Mouse (Mus musculus): ENCODE measurements around the gene Asb4. TPM values are rescaled to one million over a fixed set of nuclear protein-coding genes. Genes with fewer than 3 reads are reported as not detected.

Gene Asb4
- polyA plus RNA-seq, 1 experiment from 2014 or later, result 28.7 TPM

DNA sequence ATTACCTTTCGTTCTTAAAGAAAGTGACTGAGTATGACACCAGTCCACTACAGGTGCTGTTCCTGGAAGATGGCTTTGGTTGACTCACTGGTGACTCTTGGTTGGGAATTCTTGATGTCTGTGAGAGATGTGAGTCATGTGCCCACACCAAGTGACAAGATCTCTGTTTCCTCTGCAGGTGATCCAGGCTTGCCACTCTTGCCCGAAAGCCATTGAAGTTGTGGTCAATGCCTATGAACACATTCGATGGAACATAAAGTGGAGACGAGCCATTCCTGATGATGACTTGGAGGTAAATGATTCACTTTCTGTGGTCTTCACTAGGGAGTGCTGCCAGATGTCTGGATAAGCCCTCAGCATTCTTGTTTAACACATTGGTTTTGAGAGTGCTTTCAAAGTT lies 46.4 kb downstream of the Asb4 start:
- DNase-seq (ENCODE audit: low spot score) (no peak), ATAC-seq (ENCODE audit: low FRiP score) (no peak)
- H3K4me1 ChIP-seq (replicated peaks; ENCODE audit: control insufficient read depth, insufficient read depth, low read length), result no peaks in the 10 kb centered on the region
- H3K27ac ChIP-seq (ENCODE audit: low read depth, low read length), result no peak overlapping the region
- no peak overlapping the region for H3K9ac ChIP-seq (ENCODE audit: low read depth, low read length)
- H3K4me2 ChIP-seq (replicated peaks; ENCODE audit: low read depth, low read length), result no peak overlapping the region
- 92% methylated on average over 4 of the region's 4 CpGs for WGBS
- H3K27me3 ChIP-seq (ENCODE audit: control insufficient read depth, insufficient read depth, low read length), result no peaks in the 10 kb centered on the region
- no peak overlapping the region for H3K4me3 ChIP-seq (ENCODE audit: low read depth, low read length)
- H3K9me3 ChIP-seq (ENCODE audit: control insufficient read depth, low read length), result no peaks in the 10 kb centered on the region
- no peaks in the 10 kb centered on the region for H3K36me3 ChIP-seq (ENCODE audit: control insufficient read depth, insufficient read depth, low read length)

GRCm38 (mm10) chr6:5429982-5430550 lies 46.9 kb downstream of the Asb4 start:
- Histone ChIP-seq H3K9ac (ENCODE audit: low read depth, low read length) (no peak overlapping the region), H3K4me1 (replicated peaks; ENCODE audit: control insufficient read depth, insufficient read depth, low read length) (no peaks in the 10 kb centered on the region), H3K27ac (ENCODE audit: low read depth, low read length) (no peak overlapping the region), H3K4me3 (ENCODE audit: low read depth, low read length) (no peak overlapping the region), H3K4me2 (replicated peaks; ENCODE audit: low read depth, low read length) (no peak overlapping the region), H3K9me3 (ENCODE audit: control insufficient read depth, low read length) (no peaks in the 10 kb centered on the region), H3K36me3 (ENCODE audit: control insufficient read depth, insufficient read depth, low read length) (no peaks in the 10 kb centered on the region), H3K27me3 (ENCODE audit: control insufficient read depth, insufficient read depth, low read length) (no peaks in the 10 kb centered on the region)
- DNase-seq (ENCODE audit: low spot score), result no peak
- 96% methylated on average over 4 of the region's 4 CpGs for WGBS
- ATAC-seq (ENCODE audit: low FRiP score), result no peak

DNA sequence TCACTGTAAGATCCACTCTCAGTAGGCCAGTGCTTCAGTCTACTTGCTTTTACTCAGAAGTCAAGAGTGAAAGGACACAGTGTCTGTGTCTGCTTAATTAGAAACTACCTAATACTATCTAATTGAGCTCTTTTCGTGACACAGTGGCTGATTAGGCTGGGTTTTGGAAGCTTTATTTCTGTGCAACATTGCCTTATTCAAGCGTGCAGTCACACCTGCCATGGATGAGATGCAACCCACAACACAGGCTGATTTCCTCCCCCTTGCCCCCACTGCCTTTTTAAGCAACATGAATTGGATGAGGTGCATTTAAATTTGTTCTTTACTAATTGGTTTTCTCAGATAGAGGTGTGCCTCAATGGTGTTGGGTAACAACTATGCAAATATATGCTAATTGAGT lies 50.7 kb downstream of the Asb4 start:
- no peaks in the 10 kb centered on the region for H3K4me1 ChIP-seq (replicated peaks; ENCODE audit: control insufficient read depth, insufficient read depth, low read length)
- ATAC-seq (ENCODE audit: low FRiP score), result no peak

DNA sequence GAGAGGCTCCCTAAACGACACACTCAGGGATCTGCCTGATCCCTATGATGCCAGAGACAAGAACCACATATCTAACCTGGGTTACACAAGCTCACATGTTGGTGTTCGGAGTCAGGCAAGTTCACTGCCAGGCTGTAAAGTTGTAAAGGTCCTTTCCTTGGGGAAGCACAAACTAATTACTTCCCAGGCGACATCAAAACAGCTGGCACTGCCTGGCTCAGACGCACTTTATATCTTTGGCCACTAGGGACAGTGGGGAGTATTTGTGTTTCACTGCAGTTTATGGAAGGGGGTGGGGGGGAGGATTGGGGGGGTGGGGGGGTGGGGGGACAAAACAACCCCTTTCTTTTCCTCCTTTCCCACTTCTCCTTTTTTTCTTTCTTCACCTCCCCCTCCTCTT lies 54.6 kb downstream of the Asb4 start:
- WGBS, result 43% methylated on average over 4 of the region's 4 CpGs
- no peak overlapping the region for H3K27ac ChIP-seq (ENCODE audit: low read depth, low read length)
- no peaks in the 10 kb centered on the region for H3K27me3 ChIP-seq (ENCODE audit: control insufficient read depth, insufficient read depth, low read length)
- H3K4me2 ChIP-seq (replicated peaks; ENCODE audit: low read depth, low read length), result no peak overlapping the region
- H3K4me3 ChIP-seq (ENCODE audit: low read depth, low read length), result no peak overlapping the region
- H3K9me3 ChIP-seq (ENCODE audit: control insufficient read depth, low read length), result no peaks in the 10 kb centered on the region
- ATAC-seq (ENCODE audit: low FRiP score) (no peak), DNase-seq (ENCODE audit: low spot score) (peak; percentile 26)
- no peaks in the 10 kb centered on the region for H3K4me1 ChIP-seq (replicated peaks; ENCODE audit: control insufficient read depth, insufficient read depth, low read length)
- no peaks in the 10 kb centered on the region for H3K36me3 ChIP-seq (ENCODE audit: control insufficient read depth, insufficient read depth, low read length)
- no peak overlapping the region for H3K9ac ChIP-seq (ENCODE audit: low read depth, low read length)

More for the DNA sequence above, 50.7 kb downstream of the Asb4 start:
- Histone ChIP-seq H3K4me3 (ENCODE audit: low read depth, low read length) (no peak overlapping the region), H3K27me3 (ENCODE audit: control insufficient read depth, insufficient read depth, low read length) (no peaks in the 10 kb centered on the region), H3K27ac (ENCODE audit: low read depth, low read length) (no peak overlapping the region), H3K36me3 (ENCODE audit: control insufficient read depth, insufficient read depth, low read length) (no peaks in the 10 kb centered on the region), H3K9me3 (ENCODE audit: control insufficient read depth, low read length) (no peaks in the 10 kb centered on the region), H3K9ac (ENCODE audit: low read depth, low read length) (no peak overlapping the region), H3K4me2 (replicated peaks; ENCODE audit: low read depth, low read length) (no peak overlapping the region)
- no peak for DNase-seq (ENCODE audit: low spot score)
- 86% methylated on average over 2 of the region's 2 CpGs for WGBS

GRCm38 (mm10) chr6:5441221-5441620 lies 58.0 kb downstream of the Asb4 start:
- ATAC-seq (ENCODE audit: low FRiP score), result no peak
- Histone ChIP-seq H3K4me1 (replicated peaks; ENCODE audit: control insufficient read depth, insufficient read depth, low read length) (no peaks in the 10 kb centered on the region), H3K4me2 (replicated peaks; ENCODE audit: low read depth, low read length) (no peak overlapping the region), H3K27ac (ENCODE audit: low read depth, low read length) (no peak overlapping the region), H3K4me3 (ENCODE audit: low read depth, low read length) (no peak overlapping the region), H3K36me3 (ENCODE audit: control insufficient read depth, insufficient read depth, low read length) (no peaks in the 10 kb centered on the region), H3K9ac (ENCODE audit: low read depth, low read length) (no peak overlapping the region), H3K27me3 (ENCODE audit: control insufficient read depth, insufficient read depth, low read length) (no peaks in the 10 kb centered on the region), H3K9me3 (ENCODE audit: control insufficient read depth, low read length) (no peaks in the 10 kb centered on the region)
- DNase-seq (ENCODE audit: low spot score), result no peak
- 84% methylated on average over 6 of the region's 6 CpGs for WGBS

DNA sequence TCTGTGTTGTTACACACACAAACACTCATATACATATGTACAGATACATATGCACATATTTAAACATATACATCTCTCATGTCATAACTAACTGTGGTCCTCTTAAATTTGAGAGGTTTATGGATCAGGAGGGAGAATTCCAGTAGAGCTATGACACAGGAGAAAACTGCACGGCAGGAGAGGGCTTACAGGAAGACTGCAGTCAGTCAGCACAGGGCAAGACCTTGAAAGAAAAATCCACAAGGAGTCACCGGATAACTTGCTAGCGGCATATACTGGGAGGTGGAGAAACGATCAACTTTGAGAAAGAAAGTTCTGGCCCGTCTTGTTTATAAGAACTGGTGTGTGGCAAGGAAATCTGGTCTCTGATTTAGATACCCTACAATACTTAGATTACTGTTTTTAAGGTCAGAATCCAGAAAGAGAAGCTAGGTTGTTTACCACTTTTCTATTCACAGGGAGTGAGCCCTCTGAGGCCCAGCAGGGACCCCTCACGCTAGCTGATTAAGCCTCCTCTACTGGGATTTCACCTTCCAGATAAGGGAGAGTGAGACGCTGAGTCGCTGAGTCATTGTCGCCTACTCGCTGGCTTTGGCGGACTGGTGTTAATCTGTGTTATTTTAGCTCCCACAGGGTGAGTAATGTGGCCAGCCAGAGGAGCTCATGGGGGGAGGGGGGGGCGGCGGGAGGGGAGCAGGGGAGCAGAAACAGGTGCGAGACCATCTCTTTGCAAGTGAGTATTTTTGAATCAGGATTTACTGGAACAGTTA lies 59.3 kb downstream of the Asb4 start:
- Histone ChIP-seq H3K36me3 (ENCODE audit: control insufficient read depth, insufficient read depth, low read length) (no peaks in the 10 kb centered on the region), H3K27me3 (ENCODE audit: control insufficient read depth, insufficient read depth, low read length) (no peaks in the 10 kb centered on the region), H3K9me3 (ENCODE audit: control insufficient read depth, low read length) (no peaks in the 10 kb centered on the region), H3K4me3 (ENCODE audit: low read depth, low read length) (no peak overlapping the region), H3K4me1 (replicated peaks; ENCODE audit: control insufficient read depth, insufficient read depth, low read length) (no peaks in the 10 kb centered on the region), H3K4me2 (replicated peaks; ENCODE audit: low read depth, low read length) (no peak overlapping the region), H3K9ac (ENCODE audit: low read depth, low read length) (no peak overlapping the region), H3K27ac (ENCODE audit: low read depth, low read length) (no peak overlapping the region)
- 12% methylated on average over 14 of the region's 14 CpGs for WGBS
- ATAC-seq (ENCODE audit: low FRiP score) (peak; percentile 30; the same call in 1 of the 2 replicates), DNase-seq (ENCODE audit: low spot score) (peak; percentile 7)

DNA sequence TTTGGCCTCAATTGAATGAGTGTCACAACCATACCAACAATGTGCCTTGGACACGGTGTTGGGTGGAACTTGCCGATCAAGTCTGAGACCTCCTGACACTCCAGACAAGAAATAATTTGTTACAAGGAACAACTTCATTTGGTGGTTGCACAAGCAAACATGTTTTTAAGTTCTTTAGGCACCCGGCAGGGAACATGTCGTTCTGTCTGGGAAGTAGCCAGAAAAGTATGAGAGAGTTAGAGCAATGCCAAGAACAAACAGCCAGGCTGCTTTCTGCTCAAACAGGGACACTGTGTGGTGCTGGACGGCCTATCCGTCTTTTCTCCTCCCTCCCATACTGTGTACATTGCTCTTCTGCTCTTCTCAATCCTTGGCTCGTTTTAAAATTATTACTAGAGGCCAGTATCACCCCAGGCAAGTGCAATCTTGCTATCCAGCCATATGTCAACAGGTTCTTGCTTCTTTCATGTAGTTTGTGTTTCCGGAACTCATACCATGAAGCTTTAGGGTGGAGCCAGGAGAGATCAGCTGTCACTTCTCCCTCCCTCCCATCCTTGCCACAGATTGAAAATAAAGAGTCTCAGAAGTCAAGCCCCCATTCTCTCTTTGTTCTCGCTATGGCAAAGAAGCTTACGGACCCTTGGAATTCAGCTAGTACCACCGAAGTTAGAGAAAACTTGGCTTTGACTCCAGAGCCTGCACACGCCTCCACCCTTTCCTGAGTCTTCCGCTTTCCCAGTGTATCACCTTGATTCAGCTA lies 60.1 kb downstream of the Asb4 start:
- 35% methylated on average over 13 of the region's 13 CpGs for WGBS
- Histone ChIP-seq H3K36me3 (ENCODE audit: control insufficient read depth, insufficient read depth, low read length) (no peaks in the 10 kb centered on the region), H3K9ac (ENCODE audit: low read depth, low read length) (no peak overlapping the region), H3K4me3 (ENCODE audit: low read depth, low read length) (no peak overlapping the region), H3K4me1 (replicated peaks; ENCODE audit: control insufficient read depth, insufficient read depth, low read length) (no peaks in the 10 kb centered on the region), H3K27me3 (ENCODE audit: control insufficient read depth, insufficient read depth, low read length) (no peaks in the 10 kb centered on the region), H3K27ac (ENCODE audit: low read depth, low read length) (no peak overlapping the region), H3K4me2 (replicated peaks; ENCODE audit: low read depth, low read length) (no peak overlapping the region), H3K9me3 (ENCODE audit: control insufficient read depth, low read length) (no peaks in the 10 kb centered on the region)
- DNase-seq (ENCODE audit: low spot score) (peak; percentile 10), ATAC-seq (ENCODE audit: low FRiP score) (no peak)

GRCm38 (mm10) chr6:5444331-5444898 lies 61.2 kb downstream of the Asb4 start:
- H3K4me1 ChIP-seq (replicated peaks; ENCODE audit: control insufficient read depth, insufficient read depth, low read length), result no peaks in the 10 kb centered on the region
- no peak overlapping the region for H3K9ac ChIP-seq (ENCODE audit: low read depth, low read length)
- H3K36me3 ChIP-seq (ENCODE audit: control insufficient read depth, insufficient read depth, low read length), result no peaks in the 10 kb centered on the region
- ATAC-seq (ENCODE audit: low FRiP score) (no peak), DNase-seq (ENCODE audit: low spot score) (no peak)
- H3K9me3 ChIP-seq (ENCODE audit: control insufficient read depth, low read length), result no peaks in the 10 kb centered on the region
- H3K4me3 ChIP-seq (ENCODE audit: low read depth, low read length), result no peak overlapping the region
- H3K27me3 ChIP-seq (ENCODE audit: control insufficient read depth, insufficient read depth, low read length), result no peaks in the 10 kb centered on the region
- no peak overlapping the region for H3K27ac ChIP-seq (ENCODE audit: low read depth, low read length)
- 92% methylated on average over 5 of the region's 5 CpGs for WGBS
- no peak overlapping the region for H3K4me2 ChIP-seq (replicated peaks; ENCODE audit: low read depth, low read length)
